Mouse (Mus musculus): ENCODE data around the gene Tmeff1.
"Not testable (repeated sequence)": the region's sequence is repeated elsewhere in the genome, so short reads cannot be mapped to it uniquely, and the experiment has no call there.

The Tmeff1 gene

DNA sequence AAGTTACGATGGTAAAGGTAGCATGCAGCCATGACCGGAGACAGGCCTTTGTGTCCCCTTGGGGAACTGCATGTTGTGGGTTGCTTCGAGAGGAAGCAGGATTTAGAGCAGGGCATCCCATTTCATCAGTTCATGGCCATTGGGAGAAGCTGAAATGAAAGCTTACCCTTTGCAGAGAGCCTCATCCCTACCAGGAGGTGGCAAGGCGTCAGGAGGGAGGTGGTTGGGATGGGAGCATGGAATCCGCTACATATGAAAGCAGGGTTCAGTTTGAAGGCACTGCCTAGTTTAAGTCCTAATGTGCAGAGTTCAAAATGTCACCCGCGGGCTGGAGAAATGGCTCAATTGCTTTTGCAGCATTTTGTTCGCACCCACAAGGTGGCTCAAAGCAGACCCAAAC lies 92.3 kb downstream of the Tmeff1 start:
- in situ Hi-C loops (cut with MboI, MseI): no loop called here

DNA sequence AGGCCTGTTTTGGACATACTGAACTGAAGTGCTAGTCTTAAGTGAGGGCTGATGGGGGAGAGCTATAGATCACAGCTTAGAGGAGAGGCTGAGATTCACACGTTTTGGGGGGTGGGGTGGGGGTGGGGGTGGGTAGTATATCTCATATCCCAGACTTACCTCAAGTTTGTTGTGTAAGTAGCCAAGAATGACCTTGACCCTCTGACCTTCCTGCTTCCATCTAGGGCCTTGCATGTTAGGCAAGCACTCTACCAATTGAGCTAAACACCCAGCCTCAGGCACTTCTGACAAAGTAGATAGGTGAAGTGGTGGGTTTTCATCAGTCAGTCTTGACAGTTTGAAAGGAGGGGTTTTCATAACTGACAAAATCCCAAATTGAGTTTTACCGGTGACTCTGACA lies 92.8 kb downstream of the Tmeff1 start:
- in situ Hi-C loops (cut with MboI, MseI): no loop called here

DNA sequence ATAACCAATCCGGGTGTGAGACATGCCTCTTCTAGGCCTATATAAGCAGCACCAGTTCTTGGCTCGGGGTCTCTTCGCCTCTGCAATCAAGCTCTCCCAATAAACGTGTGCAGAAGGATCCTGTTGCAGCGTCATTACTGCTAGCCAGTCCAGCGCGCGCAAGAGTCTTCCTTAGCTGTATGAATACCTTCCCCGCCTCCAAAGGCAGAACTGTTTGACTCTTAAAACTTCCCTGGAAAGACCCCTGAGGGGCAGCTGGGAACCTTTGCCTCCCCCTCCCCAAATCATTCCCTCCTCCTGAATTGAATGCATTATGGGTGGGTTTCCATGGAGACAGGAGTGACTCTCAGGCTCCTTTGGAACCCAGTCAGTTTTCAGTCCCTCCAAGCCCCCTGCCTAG lies 93.8 kb downstream of the Tmeff1 start:
- in situ Hi-C loops (cut with MboI, MseI): no loop called here

DNA sequence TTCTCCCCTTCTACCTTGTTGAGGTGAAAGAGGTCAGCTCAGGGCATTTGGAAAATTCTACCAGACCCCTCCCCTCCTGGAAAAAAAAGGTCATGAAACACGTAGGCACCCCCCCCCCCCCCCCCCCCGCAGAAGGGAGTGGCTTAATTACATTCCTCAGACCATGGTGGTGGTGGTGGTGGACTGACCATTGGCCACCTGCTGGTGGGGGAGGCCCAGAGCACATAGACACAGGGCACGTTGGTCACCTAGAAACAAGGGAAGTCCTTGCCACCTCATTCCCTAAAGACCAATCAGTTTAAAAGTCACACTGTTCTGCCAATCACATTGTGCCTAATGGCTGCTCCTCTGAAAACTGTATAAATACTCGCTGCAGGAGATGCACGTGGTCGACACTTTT lies 94.8 kb downstream of the Tmeff1 start:
- in situ Hi-C loops (cut with MboI, MseI): not testable (repeated sequence)

DNA sequence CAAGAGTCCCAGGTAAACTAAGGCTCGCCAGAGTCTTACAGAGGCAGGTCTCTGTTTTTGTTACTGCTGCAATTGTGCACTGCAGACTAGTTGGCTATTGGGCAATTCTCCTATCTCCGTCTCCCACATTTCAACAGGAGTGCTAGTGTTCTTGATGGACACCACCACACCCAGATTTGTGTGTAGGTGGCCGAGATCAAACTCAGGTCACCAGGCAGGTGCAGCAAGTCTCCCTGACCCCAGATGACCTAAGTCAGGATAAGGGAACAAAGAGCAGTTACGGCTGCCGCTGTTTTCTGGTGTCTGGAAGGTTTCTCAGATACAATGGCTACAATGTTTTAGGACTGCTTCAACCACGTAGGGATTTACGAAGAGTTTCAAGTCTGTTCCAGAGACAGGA lies 95.2 kb downstream of the Tmeff1 start:
- in situ Hi-C loops (cut with MboI, MseI): no loop called here

DNA sequence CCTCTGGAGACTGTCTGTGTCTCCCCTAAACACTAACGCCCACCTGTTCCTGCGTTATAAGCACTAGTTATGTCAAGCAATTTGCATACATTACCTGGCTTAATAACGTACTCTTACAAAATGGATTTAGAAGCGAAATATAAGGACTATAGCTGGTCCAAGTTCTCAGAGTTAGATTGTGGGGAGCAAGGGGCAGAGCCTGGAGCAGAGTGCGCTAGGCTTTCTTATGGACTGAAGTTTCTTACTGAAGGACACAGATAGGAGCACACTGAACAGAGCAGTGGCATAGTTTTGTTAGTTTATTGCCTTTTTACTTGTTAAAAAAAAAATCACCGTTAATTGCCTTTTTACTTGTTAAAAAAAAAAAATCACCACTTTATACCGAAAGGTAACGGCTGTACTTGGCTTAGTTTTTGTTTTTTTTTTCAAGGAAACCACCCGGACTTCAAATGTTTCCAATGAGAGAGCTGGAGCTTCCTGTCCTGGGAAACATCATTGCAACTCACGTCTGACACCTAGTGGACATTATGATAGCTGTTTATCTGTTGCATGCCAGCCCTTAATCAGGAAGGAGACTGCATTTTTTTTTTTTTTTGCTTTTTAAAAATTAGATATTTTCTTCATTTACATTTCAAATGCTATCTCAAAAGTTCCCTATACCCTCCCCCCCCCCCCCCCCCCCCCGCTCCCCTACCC lies 95.8 kb downstream of the Tmeff1 start:
- in situ Hi-C loops (cut with MboI, MseI): no loop called here

DNA sequence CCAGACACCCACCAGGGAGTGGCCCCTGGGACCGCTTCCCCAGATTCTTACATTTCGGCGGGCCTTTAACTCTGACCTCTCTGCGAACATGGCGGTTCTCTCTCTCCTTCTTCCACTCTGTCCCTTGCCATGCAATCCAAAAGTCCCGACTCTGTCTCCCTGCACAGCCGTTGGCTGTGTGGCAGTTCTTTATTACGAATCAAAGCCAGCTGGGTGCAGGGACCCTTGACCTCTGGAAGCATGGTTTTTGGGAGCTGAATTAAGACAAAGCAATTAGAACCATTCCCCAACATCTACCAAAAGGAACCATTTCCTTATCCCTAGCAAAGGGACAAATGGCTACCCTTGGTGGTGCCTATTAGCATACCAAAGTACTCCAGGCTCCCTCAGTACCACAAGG lies 98.2 kb downstream of the Tmeff1 start:
- in situ Hi-C loops (cut with MboI, MseI): no loop called here

DNA sequence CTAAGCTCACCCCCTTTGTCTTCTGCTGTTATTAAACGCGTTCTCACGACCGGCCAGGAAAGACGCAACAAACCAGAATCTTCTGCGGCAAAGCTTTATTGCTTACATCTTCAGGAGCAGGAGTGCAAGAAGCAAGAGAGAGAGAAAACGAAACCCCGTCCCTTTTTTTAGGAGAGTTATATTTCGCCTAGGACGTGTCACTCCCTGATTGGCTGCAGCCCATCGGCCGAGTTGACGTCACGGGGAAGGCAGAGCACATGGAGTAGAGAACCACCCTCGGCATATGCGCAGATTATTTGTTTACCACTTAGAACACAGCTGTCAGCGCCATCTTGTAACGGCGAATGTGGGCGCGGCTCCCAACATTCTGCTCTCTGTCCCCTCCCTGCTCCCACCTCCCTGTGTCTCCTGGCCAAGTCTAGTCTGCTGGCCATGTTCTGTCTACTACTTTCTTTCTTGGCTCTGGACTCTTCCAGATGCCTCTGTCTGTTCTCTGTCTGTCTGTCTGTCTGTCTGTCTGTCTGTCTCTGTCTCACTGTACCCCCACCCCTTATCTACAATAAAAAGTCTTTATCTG lies 98.7 kb downstream of the Tmeff1 start:
- in situ Hi-C loops (cut with MboI, MseI): not testable (repeated sequence)

DNA sequence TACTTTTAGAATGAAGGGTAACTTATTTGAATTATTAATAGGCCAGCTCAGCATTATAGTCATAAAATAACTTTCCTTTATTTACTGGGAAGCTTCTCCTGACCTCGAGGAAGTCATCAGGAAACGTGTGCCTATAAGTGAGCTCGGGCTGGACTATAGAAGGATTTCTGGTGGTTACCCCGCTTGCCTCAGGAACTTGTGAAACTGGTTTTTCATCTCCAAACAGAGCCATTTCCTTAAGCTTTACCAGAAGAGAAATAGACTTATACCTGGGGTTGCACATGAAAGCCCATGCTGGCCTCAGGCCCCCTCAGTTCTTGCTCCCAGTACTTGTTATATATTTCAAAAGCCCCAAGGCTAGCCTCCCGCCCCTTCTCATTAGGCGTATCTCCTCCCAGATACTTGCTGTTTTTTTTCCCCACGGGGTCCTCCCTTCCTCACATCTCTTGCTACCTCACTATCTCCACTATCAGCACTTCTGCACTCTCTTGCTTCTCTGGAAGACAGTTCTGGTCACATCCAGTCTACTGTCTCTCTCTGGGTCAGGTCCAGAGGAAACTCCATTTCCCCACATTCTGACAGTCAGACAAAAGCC lies 99.7 kb downstream of the Tmeff1 start:
- in situ Hi-C loops (cut with MboI, MseI): no loop called here

DNA sequence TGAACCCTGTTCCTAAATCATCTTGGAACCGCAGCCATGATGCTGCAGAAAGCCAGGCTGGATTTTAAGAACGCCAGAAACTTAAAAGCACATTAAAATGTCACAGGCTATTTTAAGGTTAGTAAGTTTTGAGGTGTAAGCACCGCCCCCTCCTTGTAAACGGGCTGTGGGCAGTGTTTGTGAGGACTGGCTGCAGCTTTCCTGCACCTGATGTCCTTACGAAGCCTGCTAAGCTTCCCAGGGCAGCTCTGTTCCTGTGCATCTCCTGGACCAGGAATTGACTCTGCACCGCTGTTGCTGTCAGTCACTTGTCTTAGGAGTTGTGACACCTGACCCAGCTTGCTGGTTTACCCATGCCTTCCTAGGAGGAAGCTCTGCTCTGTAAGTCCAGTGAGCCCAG lies 103.2 kb downstream of the Tmeff1 start:
- in situ Hi-C loops (cut with MboI, MseI): no loop called here

DNA sequence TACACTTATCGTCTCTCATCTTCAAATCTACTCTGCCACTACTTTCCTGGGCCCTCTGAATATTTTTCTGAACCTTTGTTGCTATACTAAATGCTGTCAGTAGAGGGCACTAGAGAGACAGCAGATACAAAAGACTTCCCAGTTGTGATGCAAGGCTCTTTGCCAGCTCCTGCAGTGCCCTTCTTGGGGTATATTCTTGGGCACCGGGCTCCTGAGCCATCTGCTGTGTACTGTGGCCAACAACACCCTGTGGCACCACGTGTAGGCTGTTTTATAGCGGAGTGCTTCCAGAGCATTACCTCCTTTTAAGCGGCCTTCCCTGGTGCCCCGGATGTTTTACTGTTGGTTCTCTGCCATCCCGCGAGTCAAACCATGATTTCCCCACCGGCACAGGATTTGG lies 105.7 kb downstream of the Tmeff1 start:
- in situ Hi-C loops (cut with MboI, MseI): no loop called here

DNA sequence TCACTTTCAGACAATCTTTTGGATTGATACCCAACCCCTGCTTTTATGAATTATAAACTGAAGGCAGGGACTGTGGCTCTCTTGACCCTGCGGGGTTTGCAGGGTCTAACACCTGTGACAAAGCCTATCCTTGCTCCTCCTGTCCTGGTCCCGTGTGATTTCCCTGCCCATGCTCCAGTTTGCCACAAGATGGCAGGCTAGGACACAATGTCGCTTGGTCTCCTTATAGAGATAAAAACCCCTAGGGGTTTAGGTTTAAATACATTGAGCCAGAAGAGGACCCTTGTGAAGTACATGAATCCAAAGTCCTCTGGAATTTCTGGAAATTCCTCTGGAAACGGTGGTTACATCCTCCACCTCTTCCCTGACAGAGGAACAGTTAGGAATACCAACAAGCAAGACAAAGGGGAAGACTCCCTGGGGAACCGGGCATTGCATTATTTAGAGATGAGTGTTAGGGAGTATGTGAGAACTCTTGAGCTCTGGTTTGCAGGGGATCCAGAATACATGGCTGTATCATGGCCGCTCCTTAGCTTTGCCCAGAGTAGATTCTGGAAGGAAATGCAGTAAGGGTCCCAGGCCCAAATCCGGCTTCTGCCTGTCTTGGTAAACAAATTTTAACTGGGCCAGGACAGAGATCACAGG lies 106.9 kb downstream of the Tmeff1 start:
- in situ Hi-C loops (cut with MboI, MseI): no loop called here

DNA sequence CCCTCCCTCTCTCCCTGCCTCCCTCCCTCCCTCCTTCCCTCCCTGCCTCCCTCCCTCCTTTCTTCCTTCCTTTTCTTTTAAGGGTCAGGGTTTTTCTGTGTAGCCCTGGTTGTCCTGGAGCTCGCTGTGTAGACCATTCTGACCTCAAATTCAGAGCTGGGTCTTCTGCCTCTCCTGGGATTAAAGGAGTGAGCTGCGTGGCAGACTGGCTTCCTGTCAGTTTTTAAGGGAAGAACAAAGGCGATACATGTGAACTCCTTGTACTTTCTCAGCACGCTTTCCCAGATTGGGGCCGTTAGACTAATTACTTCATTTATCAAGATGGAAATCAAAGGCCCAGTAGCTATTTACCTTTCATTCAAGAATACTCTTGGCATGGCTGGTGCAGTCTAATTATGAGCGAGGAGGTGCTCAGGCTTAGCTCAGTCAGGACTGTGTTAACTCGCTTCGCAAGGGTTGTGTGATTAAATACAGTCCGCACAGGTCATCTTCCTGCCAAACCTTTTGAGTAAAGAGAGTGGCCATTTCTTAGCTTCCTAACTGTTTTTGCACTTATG lies 107.8 kb downstream of the Tmeff1 start:
- in situ Hi-C loops (cut with MboI, MseI): no loop called here

DNA sequence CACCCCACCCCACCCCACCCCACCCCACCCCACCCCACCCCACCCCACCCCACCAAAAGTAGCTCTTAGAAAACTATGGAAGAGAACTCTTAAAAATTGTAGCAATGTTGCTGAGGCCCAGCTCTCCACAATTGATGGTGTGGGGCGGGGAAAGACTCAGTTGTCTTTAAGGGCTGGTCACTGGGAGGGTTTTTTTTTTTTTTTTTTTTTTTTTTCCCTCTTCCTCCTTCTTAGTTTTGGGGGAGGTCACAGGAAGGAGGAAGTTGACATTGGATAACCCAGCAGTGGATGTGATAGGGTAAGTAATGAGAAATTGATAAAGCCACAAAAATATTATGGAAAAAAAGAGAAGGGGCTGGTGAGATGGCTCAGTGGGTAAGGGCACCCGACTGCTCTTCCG lies 111.7 kb downstream of the Tmeff1 start:
- in situ Hi-C loops (cut with MboI, MseI): no loop called here

DNA sequence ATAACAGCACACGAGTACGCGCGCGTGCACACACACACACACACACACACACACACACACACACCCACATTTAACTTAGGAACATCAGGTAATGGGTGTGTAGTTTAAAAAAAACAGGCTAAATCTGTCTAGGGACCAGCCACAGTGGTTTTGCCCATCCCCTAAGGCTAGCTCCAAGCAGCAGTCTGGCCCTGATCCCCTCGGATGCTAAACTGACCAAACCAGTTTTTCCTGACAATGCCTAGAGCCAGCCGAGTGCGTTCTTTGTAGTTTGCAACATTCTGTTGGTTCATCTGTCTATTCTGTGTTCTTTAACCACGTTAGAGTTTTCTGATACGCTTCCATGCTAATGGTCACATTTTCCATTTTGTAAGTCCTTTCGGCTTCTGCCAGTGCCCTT lies 112.3 kb downstream of the Tmeff1 start:
- in situ Hi-C loops (cut with MboI, MseI): no loop called here
